In the genomic region with DNA sequence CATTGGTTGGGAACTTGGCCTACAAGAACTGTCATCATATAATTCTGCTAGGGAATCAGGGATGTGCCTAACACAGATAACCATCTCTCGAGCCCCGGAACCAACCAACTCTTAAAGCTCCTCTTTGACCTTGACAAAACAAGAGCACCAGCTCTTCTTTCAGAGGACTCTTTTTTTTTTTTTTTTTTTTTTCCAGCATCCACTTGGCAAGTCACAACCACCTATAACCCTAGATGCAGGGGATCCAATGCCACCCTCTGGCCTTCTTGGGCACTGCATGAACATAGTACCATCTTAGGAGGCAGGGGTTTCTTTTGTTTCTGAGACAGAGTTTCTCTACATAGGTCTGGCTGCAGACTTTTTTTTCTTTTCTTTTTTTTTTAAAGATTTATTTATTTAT, we compare ENCODE assay signal across 11 mouse cellular contexts. TPM values are rescaled to one million over a fixed set of nuclear protein-coding genes. Genes with fewer than 3 reads are reported as not detected.
A peak's percentile ranks its signal among the peaks of the same experiment; 100 is the strongest.
DNase-seq lines count a peak whose midpoint lies in the region; ATAC-seq and TF ChIP-seq lines count a peak whose summit lies in the region.
"Had no signal": no experiment of that assay in that cellular context is flagged by ENCODE, and none has a peak within 500 bp of the region (broad histone marks: within the 10 kb centered on the region; RNA-seq: fewer than 3 reads in every experiment).

No protein-coding gene starts in this region.

- no peaks in the 10 kb centered on the region for H3K36me3 ChIP-seq in heart, adult 2 months (ENCODE audit: control insufficient read depth, insufficient read depth, low read length)
- H3K36me3 ChIP-seq in heart, embryonic 10.5 days, result no peaks in the 10 kb centered on the region
- H3K36me3 ChIP-seq: G1E; limb, embryonic 13.5 days had no signal

- no peak overlapping the region for H3K9ac ChIP-seq in heart, adult 2 months (ENCODE audit: low read depth, low read length)
- H3K9ac ChIP-seq: limb, embryonic 13.5 days had no signal

- no peak for TF ChIP-seq POLR2A in heart, adult 2 months (IDR thresholded peaks at IDR 0.05; ENCODE audit: insufficient read depth, low read depth, low read length)

- no peak overlapping the region for H3K4me3 ChIP-seq in heart, adult 2 months
- no peak overlapping the region for H3K4me3 ChIP-seq in heart, embryonic 10.5 days
- H3K4me3 ChIP-seq: limb, embryonic 13.5 days had no signal

- no peaks in the 10 kb centered on the region for H3K27me3 ChIP-seq in heart, adult 2 months (ENCODE audit: control insufficient read depth, insufficient read depth, low read length)
- no peaks in the 10 kb centered on the region for H3K27me3 ChIP-seq in heart, embryonic 10.5 days (ENCODE audit: insufficient read depth, poor library complexity, severe bottlenecking)
- H3K27me3 ChIP-seq: limb, embryonic 13.5 days had no signal

- no peaks in the 10 kb centered on the region for H3K79me2 ChIP-seq in heart, adult 2 months (replicated peaks; ENCODE audit: control insufficient read depth, insufficient read depth, low read length)

- intact Hi-C loops in heart, adult 2 months (cut with DNase I), result no loop called here

- DNase-seq in heart, adult 2 months, result no peak
- no peak for DNase-seq in heart, embryonic 10.5 days (ENCODE audit: low spot score)
- DNase-seq in testis, postnatal 10 days (ENCODE audit: low spot score), result peak; percentile 61
- DNase-seq in testis, postnatal 14 days (ENCODE audit: low spot score), result no peak
- peak; percentile 47 for DNase-seq in lung, postnatal 10 days
- peak; percentile 60 for DNase-seq in thymus, postnatal 4 days
- DNase-seq in embryo, embryonic 9.5 days (ENCODE audit: extremely low spot score), result no peak

- H3K27ac ChIP-seq in heart, adult 2 months, result no peak overlapping the region
- H3K27ac ChIP-seq in heart, embryonic 10.5 days, result no peak overlapping the region
- H3K27ac ChIP-seq: limb, embryonic 13.5 days had no signal

- peaks cover 2% of the 10 kb centered on the region; the same call in 1 of the 2 replicates for H3K4me1 ChIP-seq in heart, adult 2 months (ENCODE audit: control insufficient read depth, insufficient read depth, low read length)
- no peaks in the 10 kb centered on the region for H3K4me1 ChIP-seq in heart, embryonic 10.5 days
- H3K4me1 ChIP-seq: limb, embryonic 13.5 days had no signal

- ATAC-seq in granulocyte monocyte progenitor cell, adult 5-6 weeks (replicated peaks; ENCODE audit: poor library complexity, severe bottlenecking), result no peak
- ATAC-seq: midbrain, embryonic 16.5 days had no signal

- peak; percentile 44 for TF ChIP-seq CTCF in heart, adult 2 months (IDR thresholded peaks at IDR 0.05)

- 58% methylated on average over 2 of the region's 2 CpGs for WGBS in heart, adult 2 months
- WGBS in heart, embryonic 10.5 days, result 69% methylated on average over 2 of the region's 2 CpGs

- no peaks in the 10 kb centered on the region for H3K9me3 ChIP-seq in heart, embryonic 10.5 days
- H3K9me3 ChIP-seq: G1E; limb, embryonic 13.5 days had no signal

- no peak for TF ChIP-seq EP300 in heart, adult 2 months (IDR thresholded peaks at IDR 0.05; ENCODE audit: insufficient read depth, low read depth, low read length)

RNA-seq across cellular contexts. Expression of gene Nup210l, which starts 10.4 kb away (rescaled TPM):
- under 1 TPM; 0.11 to 0.13 TPM for total RNA-seq in heart, adult 2 months (2021)
- 0.14 and 0.29 TPM in 2 replicates for polyA plus RNA-seq in heart, adult 2 months (2012; rRNA removed)
- polyA plus RNA-seq in heart, embryonic 10.5 days (2016; fragmentation: Nextera tagmentation; extraction: Ambion mirVana), result 0.46 and 0.48 TPM in 2 replicates
- 0.28 and 1.8 TPM in 2 replicates for total RNA-seq in granulocyte monocyte progenitor cell, adult 5-6 weeks (2014; fragmentation: Nextera tagmentation)
- 0.31 and 0.52 TPM in 2 replicates for total RNA-seq in granulocyte monocyte progenitor cell, adult 5-6 weeks (2017)
- polyA plus RNA-seq: G1E had no signal

RNA-seq across cellular contexts. Expression of gene Tpm3, which starts 41.9 kb away (rescaled TPM):
- total RNA-seq in heart, adult 2 months (2021), result 10 to 100 TPM; 42.2 to 44.5 TPM
- 48.9 and 60.5 TPM in 2 replicates for polyA plus RNA-seq in heart, adult 2 months (2012; rRNA removed)
- polyA plus RNA-seq in heart, embryonic 10.5 days (2016; fragmentation: Nextera tagmentation; extraction: Ambion mirVana), result 391 and 489 TPM in 2 replicates
- 529 and 543 TPM in 2 replicates for total RNA-seq in granulocyte monocyte progenitor cell, adult 5-6 weeks (2014; fragmentation: Nextera tagmentation)
- 806 and 846 TPM in 2 replicates for total RNA-seq in granulocyte monocyte progenitor cell, adult 5-6 weeks (2017)

Comparison
In these comparisons a context has a peak if more than half of its experiments do, and no peak if none do; other contexts are left out.
1. DNase-seq: peak in testis, postnatal 10 days (single experiment), lung, postnatal 10 days (single experiment) and thymus, postnatal 4 days (single experiment); none in heart, adult 2 months (0 of 2), heart, embryonic 10.5 days (single experiment), testis, postnatal 14 days (single experiment) and embryo, embryonic 9.5 days (single experiment).
2. RNA of gene Tpm3, which starts 41.9 kb away (total RNA-seq): 529 to 846 TPM in granulocyte monocyte progenitor cell, adult 5-6 weeks; 42.2 to 44.5 TPM in heart, adult 2 months; every median in the first group is over 10 times any median in the second.